Mouse (Mus musculus): ENCODE data around the gene Abcd3.

DNA sequence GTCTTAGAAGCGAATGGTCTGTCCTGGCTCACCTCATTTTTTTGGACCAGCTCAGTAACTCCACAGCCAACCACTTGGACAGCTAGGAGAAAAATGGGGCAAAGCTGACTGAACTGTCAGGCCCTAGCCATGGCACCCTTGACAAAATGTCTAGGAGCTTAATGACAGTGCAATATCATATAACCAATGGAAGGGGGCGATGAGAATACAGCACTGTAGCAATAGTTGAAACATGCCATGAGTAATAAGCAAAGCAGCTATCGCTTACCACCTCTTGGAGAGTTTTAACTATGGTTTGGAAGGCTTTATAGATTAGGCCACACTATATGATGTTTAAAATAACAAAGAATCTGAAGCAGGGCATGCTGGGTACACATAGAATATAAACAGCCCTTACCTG is 46.3 kb downstream of the Abcd3 start:
- TF ChIP-seq POLR2A (IDR thresholded peaks at IDR 0.05; ENCODE audit: control insufficient read depth in 1 of 2, insufficient read depth in 1 of 2, low read depth in 1 of 2, low read length in 2 of 2, poor library complexity in 1 of 2) (no peak), E2F4 (IDR thresholded peaks at IDR 0.05; ENCODE audit: borderline replicate concordance, low read depth, low read length) (no peak), USF2 (IDR thresholded peaks at IDR 0.05; ENCODE audit: borderline replicate concordance in 1 of 2, insufficient read depth in 1 of 2, low read depth in 1 of 2, low read length in 2 of 2) (no peak), CTCF (IDR thresholded peaks at IDR 0.05 in 2 of 3, conservative IDR thresholded peaks at IDR 0.05 in 1 of 3; ENCODE audit: control insufficient read depth in 1 of 3, insufficient read depth in 1 of 3, low read depth in 2 of 3, low read length in 3 of 3, poor library complexity in 1 of 3, severe bottlenecking in 1 of 3) (no peak), ZKSCAN1 (IDR thresholded peaks at IDR 0.05; ENCODE audit: low read depth, low read length) (no peak), NELFE (IDR thresholded peaks at IDR 0.05; ENCODE audit: low read depth, low read length) (no peak), EP300 (IDR thresholded peaks at IDR 0.05; ENCODE audit: low read depth in 1 of 2, low read length in 2 of 2) (no peak), GABPA (IDR thresholded peaks at IDR 0.05; ENCODE audit: low read depth, low read length) (no peak), RCOR1 (IDR thresholded peaks at IDR 0.05; ENCODE audit: low read depth, low read length) (no peak), GATA1 (IDR thresholded peaks at IDR 0.05; ENCODE audit: low read depth, low read length) (no peak), TBP (IDR thresholded peaks at IDR 0.05; ENCODE audit: low read depth, low read length) (no peak), USF1 (IDR thresholded peaks at IDR 0.05; ENCODE audit: low read depth, low read length) (no peak), MYC (IDR thresholded peaks at IDR 0.05; ENCODE audit: low read depth, low read length) (no peak), MAFK (IDR thresholded peaks at IDR 0.05; ENCODE audit: borderline replicate concordance, low read depth, low read length) (no peak)

Measured in MEL (cell line).